Mouse (Mus musculus) activated CD4-positive, CD25-positive, alpha-beta regulatory T cell, adult 4 months (primary cell): ENCODE results near the gene Vwa8. TPM values are rescaled to one million over a fixed set of nuclear protein-coding genes. Genes with fewer than 3 reads are reported as not detected.
A peak's percentile ranks its signal among the peaks of the same experiment; 100 is the strongest.

Experiments
- ATAC-seq: one replicate; pipeline ENCODE4 v1.8.0; 2017
- polyA plus RNA-seq, 2 experiments: library from polyadenylated mRNA; unstranded; fragments of 100-300 nt; shearing (Covaris generic); gene quantifications; one replicate each; pipeline ENCODE4 v1.2.1; 2017

Vwa8 gene
- polyA plus RNA-seq, 2 experiments from 2014 or later, result 7.2 to 8.4 TPM

DNA sequence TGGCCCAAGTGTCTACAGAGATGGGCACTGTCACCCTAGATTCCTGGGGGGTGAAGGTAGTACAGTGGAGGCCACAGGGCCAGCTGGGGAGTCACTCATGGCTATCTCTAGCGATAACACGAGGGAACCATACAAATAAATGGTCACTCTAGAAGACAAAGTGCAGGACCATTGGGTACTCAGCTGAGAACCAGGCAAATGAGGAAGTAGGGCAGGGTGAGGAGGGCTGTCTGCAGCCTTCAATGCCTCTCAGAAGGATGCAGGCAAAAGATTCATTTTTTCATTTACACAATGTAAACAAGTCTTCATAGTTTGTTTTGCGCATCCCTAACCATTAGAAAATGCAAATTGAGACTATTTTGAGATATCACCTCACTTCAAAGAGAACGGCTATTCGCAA lies 384.8 kb downstream of the Vwa8 start:
- ATAC-seq, result no peak

DNA sequence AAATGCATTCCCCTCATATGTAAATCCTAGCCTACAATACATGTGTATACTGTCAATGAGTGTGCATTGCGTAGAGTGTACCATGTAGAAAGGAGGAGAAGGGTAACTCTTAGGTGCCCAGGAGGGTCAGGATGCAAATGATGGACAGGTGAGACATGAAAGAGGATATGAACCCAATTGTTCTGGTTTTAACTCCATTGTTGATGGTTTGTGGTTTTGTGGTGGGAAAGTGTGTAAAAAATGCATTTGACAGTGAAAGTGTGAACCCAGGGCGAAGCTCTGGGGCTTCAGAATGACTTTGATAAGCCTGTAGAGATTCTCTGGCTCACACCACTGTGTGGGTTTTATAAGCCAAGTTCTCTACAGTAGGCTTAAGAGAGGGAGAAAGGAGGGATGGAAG lies 385.7 kb downstream of the Vwa8 start:
- no peak for ATAC-seq

DNA sequence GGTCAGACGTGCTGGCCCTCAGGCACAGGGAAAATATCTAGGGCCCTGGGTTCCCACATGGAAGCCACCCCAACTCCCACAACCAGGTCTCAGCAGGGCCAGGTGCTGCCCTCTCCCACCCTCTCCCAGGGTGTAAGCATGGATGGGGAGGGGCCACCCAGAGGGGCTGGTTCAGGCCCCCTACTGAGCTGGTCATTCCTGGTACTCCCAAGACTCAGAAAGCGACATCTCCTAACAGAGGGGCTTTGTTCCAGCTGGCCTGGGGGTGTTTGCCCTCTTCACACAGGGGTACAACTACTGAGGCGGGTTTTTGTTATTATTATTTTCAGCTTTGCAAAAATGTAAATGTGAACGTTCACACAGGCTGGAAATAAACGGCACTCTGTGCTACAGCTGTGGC lies 386.3 kb downstream of the Vwa8 start:
- no peak for ATAC-seq

DNA sequence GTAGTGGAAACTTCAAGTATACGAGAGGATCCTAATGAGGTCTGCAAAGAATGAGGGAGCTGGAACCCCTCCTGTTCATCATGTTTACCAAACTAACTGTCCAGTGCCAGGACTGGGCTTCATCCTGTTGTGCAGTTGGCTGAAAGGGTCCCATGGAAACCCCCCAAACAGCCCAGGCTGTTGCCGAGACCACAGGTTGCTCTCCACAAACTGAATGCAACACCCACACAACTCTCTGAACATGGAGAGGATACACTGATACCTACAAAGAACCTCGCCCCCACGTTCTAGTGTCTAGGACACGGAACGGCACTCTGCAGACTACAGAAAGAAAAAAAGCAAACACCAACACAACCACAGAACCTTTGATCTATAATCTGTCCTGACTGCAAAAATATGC lies 387.4 kb downstream of the Vwa8 start:
- peak; percentile 87 for ATAC-seq

DNA sequence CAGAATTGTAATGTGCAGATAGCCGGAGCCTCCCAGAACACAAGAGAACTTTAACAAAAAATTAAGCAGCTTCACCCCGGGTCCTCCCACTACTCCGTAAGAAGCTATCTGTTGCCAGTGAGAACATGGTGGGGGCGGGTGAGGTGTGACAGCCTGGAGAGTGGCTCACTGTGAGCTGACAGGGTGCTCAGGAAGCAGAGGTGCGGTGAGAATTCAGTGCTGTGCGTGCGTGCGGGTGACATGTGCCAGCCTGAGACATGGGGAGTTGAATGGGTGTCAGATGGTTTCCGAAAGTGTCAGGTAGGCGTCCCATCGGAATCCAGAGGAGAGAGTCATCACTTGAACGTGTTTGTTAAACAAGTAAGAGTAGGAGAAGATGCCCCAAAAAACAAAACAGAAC lies 390.6 kb downstream of the Vwa8 start:
- ATAC-seq, result no peak

DNA sequence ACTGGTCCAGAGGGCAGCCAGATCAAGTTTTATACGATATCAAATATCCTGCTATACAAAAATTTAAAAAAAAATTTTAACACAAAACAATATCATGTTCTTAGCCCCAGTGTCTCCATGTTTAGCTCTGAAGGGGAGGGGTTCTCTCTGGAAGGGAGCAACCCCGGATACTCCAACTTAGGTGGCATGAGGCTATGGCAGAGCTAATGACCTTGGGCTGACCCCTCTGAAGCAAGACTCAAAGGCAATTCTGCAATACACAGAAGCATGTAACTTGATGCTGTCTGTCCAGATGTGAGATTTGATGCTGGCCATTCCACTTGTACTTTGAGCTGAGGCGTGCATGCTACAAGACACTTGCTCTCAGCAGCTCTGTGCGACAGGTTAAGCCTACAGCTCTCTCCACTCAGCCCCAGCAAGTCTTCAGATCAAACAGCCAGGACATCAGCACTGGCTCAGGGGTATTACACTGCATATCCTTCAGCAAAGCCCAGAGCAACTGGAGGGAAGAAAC lies 392.3 kb downstream of the Vwa8 start:
- no peak for ATAC-seq

DNA sequence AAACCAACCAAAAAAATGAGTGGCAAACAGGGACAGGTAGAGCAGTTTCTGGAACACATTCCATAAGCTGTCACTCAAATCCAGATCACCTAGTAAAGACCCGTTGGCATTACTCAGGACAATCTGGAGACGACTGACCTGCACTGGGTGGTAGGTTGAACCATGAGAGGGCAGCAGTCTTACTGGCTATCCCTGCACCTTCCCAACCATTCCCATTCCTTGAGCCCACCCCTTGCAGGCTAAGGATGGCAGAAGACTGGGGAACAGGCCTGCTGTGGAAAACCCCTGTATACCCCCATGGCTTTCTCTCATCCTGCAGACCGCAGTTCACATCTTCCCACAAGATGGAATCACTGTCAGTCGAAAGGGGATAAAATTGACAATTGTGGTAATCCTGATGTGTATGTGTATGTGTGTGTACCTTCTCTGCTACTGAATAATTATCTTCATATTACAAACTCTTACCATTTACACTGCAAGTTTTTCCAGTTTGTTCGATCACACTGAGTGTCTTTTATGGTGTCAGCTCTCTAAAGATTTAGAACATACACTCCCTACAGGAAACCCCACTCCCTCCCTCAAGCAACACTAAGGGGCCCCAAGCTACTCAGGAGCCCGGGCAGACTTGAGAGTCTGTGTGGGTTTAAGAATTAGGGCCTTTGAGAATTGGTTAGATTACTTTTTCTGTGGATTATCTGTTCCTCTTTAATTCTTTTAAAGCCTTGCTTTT lies 393.0 kb downstream of the Vwa8 start:
- no peak for ATAC-seq

DNA sequence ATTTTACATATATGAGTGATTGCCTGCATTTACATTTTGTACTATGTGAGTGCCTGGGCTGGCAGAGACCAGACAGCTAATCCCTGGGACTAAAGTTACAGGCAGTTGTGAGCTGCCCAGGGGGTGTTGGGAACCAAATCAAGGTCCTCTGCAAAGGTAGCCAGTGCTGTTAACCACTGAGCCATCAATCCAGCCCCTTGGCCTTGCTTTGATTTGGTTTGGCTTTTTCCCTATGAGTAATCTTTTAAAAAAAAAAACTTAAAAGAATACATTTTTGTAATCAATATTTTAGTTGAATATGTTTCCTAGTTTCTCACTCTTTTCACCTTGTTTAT lies 393.5 kb downstream of the Vwa8 start:
- ATAC-seq, result no peak

DNA sequence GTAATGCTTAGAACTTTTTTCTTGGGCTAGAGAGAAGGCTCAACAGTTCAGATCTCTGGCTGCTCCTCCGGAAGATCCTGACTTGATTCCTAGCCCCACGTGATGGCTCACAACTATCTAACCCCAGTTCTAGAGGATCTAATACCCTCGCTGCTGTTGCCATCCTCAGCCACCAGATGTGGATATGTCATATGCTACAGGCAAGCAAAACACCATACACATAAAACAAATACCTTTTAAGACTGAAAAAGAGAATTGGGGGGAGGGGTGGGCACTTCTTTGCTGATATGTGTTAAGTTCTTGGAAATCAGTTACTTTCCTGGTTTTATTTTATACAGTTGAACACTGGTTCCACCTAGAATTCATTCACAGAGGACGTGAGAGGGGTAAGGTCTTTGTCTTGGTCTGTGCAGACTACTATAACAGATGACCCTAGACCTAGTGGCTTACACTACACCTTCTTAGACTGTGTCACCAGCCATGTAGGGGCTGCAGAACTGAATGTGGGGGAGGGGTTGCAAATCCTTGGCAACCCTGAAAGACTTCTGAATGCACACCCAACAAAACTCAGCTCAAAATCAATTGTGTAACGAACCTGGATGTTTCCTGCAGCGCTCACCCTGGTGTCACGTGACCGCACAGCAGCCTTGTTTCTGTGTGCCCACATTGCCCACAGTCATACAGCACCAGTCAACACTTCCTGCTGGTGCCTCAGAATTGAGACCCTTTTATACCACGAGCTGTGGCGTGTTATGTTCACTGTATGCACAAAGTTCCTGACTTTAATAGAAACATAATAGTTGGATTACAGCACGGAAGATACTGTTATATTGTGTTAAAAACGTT lies 394.4 kb downstream of the Vwa8 start:
- peak; percentile 96 for ATAC-seq

DNA sequence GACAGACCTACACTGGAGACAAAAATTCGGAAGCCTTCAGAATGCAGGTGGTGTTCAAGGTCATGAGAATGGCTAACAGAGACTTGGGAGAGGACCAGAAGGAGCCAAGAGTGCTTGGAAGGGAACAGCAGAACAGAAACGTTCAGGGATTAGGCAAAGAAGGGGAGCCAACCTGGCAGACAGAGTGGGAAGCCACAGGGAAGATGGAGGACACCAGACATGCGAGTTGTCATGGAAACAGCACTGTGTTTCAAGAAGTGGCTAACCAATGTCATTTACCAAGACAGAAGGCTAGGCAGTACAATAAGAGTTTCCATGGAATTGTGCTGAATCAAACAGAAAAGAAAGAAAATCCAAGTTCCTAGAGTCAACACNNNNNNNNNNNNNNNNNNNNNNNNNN lies 395.7 kb downstream of the Vwa8 start:
- ATAC-seq, result no peak

DNA sequence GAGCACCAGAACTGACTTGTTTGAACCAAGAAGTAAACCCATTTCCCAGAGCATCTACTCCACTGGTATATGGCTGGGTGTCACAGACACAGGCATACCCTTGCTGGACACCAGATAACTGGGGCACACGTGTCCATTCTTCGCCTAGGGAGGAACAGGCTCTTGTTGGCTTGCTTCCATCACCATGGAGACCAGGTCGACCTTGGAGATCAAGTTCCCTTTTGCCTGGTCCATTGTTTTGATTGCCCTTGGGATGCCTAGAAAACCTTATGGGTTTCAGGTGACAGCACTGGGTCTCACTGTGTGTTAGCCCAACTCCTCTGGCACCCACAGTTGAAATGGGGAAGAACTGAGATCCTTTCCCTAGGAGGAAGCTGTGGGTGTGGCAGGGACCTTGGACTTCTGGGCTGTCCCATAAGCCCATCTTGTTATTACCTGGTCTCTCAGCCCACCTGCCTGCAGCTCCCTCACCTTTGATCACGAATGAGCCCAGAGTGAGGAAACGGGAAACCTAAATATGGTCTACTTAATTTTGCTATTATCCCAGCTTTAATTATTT lies 403.0 kb downstream of the Vwa8 start:
- ATAC-seq, result no peak

Other genes with a start within 250 kb of the Vwa8 start
- gene Dgkh, start 116.3 kb upstream of the Vwa8 start, polyA plus RNA-seq, result 1 to 10 TPM; 1.6 to 2.7 TPM